12 mouse cellular contexts compared by ENCODE assay signal in the genomic region with DNA sequence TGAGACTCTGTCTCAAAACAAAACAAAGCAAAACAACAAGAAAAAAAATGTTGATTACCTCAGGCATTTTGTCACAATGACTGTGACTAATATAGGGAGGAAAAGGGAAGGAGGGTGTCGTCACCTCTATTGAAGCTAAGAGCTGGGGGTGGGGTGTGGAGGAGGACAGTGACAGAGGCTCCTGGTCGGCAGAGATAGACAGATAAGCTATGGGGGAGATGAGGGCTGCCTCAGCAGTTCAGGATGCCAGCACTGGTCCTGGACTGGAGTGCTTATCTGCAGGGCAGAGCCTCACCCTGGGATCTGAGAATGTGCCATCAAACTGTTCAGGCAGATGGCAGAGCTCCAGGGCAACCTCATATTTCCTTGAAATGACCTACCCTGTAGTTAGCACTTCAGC. TPM values are rescaled to one million over a fixed set of nuclear protein-coding genes. Genes with fewer than 3 reads are reported as not detected.
A peak's percentile ranks its signal among the peaks of the same experiment; 100 is the strongest.
DNase-seq lines count a peak whose midpoint lies in the region; ATAC-seq lines count a peak whose summit lies in the region.
"Had no signal": no experiment of that assay in that cellular context is flagged by ENCODE, and none has a peak within 500 bp of the region (broad histone marks: within the 10 kb centered on the region; RNA-seq: fewer than 3 reads in every experiment).

No protein-coding gene starts in this region.

- no peaks in the 10 kb centered on the region for H3K4me1 ChIP-seq in heart, embryonic 10.5 days
- no peaks in the 10 kb centered on the region for H3K4me1 ChIP-seq in intestine, embryonic 15.5 days (replicated peaks)
- H3K4me1 ChIP-seq in hindbrain, embryonic 16.5 days (ENCODE audit: control insufficient read depth, insufficient read depth, low read depth, low read length), result no peaks in the 10 kb centered on the region

- H3K36me3 ChIP-seq in heart, embryonic 10.5 days, result no peaks in the 10 kb centered on the region
- H3K36me3 ChIP-seq in intestine, embryonic 15.5 days, result no peaks in the 10 kb centered on the region
- H3K36me3 ChIP-seq in hindbrain, embryonic 16.5 days (ENCODE audit: control insufficient read depth, insufficient read depth, low read length), result no peaks in the 10 kb centered on the region
- H3K36me3 ChIP-seq: heart, embryonic 13.5 days had no signal

- intact Hi-C loops in heart, postnatal 10 days (cut with DNase I), result no loop called here

- WGBS in heart, embryonic 10.5 days, result 24% methylated on average over 2 of the region's 2 CpGs
- 47% methylated on average over 2 of the region's 2 CpGs for WGBS in intestine, embryonic 15.5 days
- WGBS in hindbrain, embryonic 16.5 days, result 54% methylated on average over 2 of the region's 2 CpGs

- DNase-seq in heart, embryonic 10.5 days (ENCODE audit: low spot score), result peak; percentile 77
- DNase-seq in heart, postnatal 10 days, result no peak
- DNase-seq in ZHBTc4 (ENCODE audit: low read depth, low spot score), result peak; percentile 7
- DNase-seq in thymus, postnatal 36 days, result no peak
- no peak for DNase-seq in urinary bladder, adult 18-20 months (ENCODE audit: low spot score in 2 of 2)
- DNase-seq: cerebellum, postnatal 36 days; kidney, postnatal 25 days; retina, postnatal 1 day had no signal

- H3K4me2 ChIP-seq in intestine, embryonic 15.5 days (replicated peaks), result no peak overlapping the region
- H3K4me2 ChIP-seq in hindbrain, embryonic 16.5 days (ENCODE audit: low read length), result no peak overlapping the region
- H3K4me2 ChIP-seq: heart, embryonic 13.5 days had no signal

- peak; percentile 50; the same call in 1 of the 2 replicates for ATAC-seq in intestine, embryonic 15.5 days
- peak; percentile 95 for ATAC-seq in neutrophil, adult 5-6 weeks (ENCODE audit: extremely low read depth, insufficient number of reproducible peaks, low FRiP score, poor library complexity, severe bottlenecking)
- no peak for ATAC-seq in hindbrain, embryonic 16.5 days

- H3K4me3 ChIP-seq in heart, embryonic 10.5 days, result no peak overlapping the region
- H3K4me3 ChIP-seq in intestine, embryonic 15.5 days (replicated peaks), result no peak overlapping the region
- no peak overlapping the region for H3K4me3 ChIP-seq in hindbrain, embryonic 16.5 days (ENCODE audit: low read length)
- H3K4me3 ChIP-seq: heart, embryonic 13.5 days had no signal

- H3K27ac ChIP-seq in heart, embryonic 10.5 days, result no peak overlapping the region
- no peak overlapping the region for H3K27ac ChIP-seq in intestine, embryonic 15.5 days
- H3K27ac ChIP-seq in hindbrain, embryonic 16.5 days (ENCODE audit: low read depth, low read length), result no peak overlapping the region
- H3K27ac ChIP-seq: heart, embryonic 13.5 days had no signal

- H3K27me3 ChIP-seq in heart, embryonic 10.5 days (ENCODE audit: insufficient read depth, poor library complexity, severe bottlenecking), result no peaks in the 10 kb centered on the region
- H3K27me3 ChIP-seq in intestine, embryonic 15.5 days (replicated peaks), result no peaks in the 10 kb centered on the region
- H3K27me3 ChIP-seq in hindbrain, embryonic 16.5 days (replicated peaks; ENCODE audit: control insufficient read depth, insufficient read depth, low read length), result no peaks in the 10 kb centered on the region
- H3K27me3 ChIP-seq: heart, embryonic 13.5 days had no signal

- H3K9ac ChIP-seq in intestine, embryonic 15.5 days, result no peak overlapping the region
- no peak overlapping the region for H3K9ac ChIP-seq in hindbrain, embryonic 16.5 days (ENCODE audit: low read depth, low read length)
- H3K9ac ChIP-seq: heart, embryonic 13.5 days had no signal

- H3K9me3 ChIP-seq in heart, embryonic 10.5 days, result no peaks in the 10 kb centered on the region
- no peaks in the 10 kb centered on the region for H3K9me3 ChIP-seq in intestine, embryonic 15.5 days
- no peaks in the 10 kb centered on the region for H3K9me3 ChIP-seq in hindbrain, embryonic 16.5 days (ENCODE audit: control insufficient read depth, low read length)
- H3K9me3 ChIP-seq: heart, embryonic 13.5 days had no signal

RNA-seq across cellular contexts. Expression of gene Fbxw7, which starts 43.1 kb away (rescaled TPM):
- 6.3 and 7.9 TPM in 2 replicates for polyA plus RNA-seq in heart, embryonic 10.5 days (2016; fragmentation: Nextera tagmentation; extraction: Ambion mirVana)
- 10 to 100 TPM; 59.8 to 61.5 TPM for total RNA-seq in heart, postnatal 10 days (2021)
- polyA plus RNA-seq in intestine, embryonic 15.5 days (2015; fragmentation: Nextera tagmentation; extraction: Ambion mirVana), result 9.6 and 10.4 TPM in 2 replicates
- total RNA-seq in neutrophil, adult 5-6 weeks (2017), result 40.5 and 47.8 TPM in 2 replicates
- polyA plus RNA-seq in hindbrain, embryonic 16.5 days (2015; fragmentation: Nextera tagmentation; extraction: Ambion mirVana), result 35.2 and 39.3 TPM in 2 replicates

Comparison
In these comparisons a context has a peak if more than half of its experiments do, and no peak if none do; other contexts are left out.
1. DNase-seq: peak in heart, embryonic 10.5 days (single experiment) and ZHBTc4 (single experiment); none in heart, postnatal 10 days (0 of 2), thymus, postnatal 36 days (0 of 2) and urinary bladder, adult 18-20 months (0 of 2).